Mouse (Mus musculus) bone marrow macrophage, adult 2 months (primary cell): ENCODE results near the gene Spock1. TPM values are rescaled to one million over a fixed set of nuclear protein-coding genes. Genes with fewer than 3 reads are reported as not detected.

Source experiments
- H3K27ac ChIP-seq: 2 replicates; pipeline ENCODE4 v1.5.1; 2012; ENCODE audit warnings: low read depth, low read length; ENCODE audit not compliant: insufficient read depth
- H3K4me1 ChIP-seq: 2 replicates; pipeline ENCODE4 v1.6.1; 2012; ENCODE audit warnings: low read length; ENCODE audit not compliant: control insufficient read depth, insufficient read depth
- H3K4me3 ChIP-seq: 2 replicates; pipeline ENCODE4 v1.5.1; 2012; ENCODE audit warnings: mild to moderate bottlenecking, low read length, moderate library complexity; ENCODE audit not compliant: insufficient read depth
- CTCF ChIP-seq: IDR thresholded peaks from 2 replicates; pipeline ENCODE4 v1.5.1; 2012; ENCODE audit warnings: low read depth, mild to moderate bottlenecking, low read length, moderate library complexity
- POLR2A ChIP-seq: IDR thresholded peaks from 2 replicates; pipeline ENCODE4 v1.6.1; 2012; ENCODE audit warnings: mild to moderate bottlenecking, low read depth, low read length, borderline replicate concordance
- polyA plus RNA-seq: library from polyadenylated mRNA; stranded (reverse); fragments of >200 nt; gene quantifications from 2 replicates; pipeline ENCODE4 v1.2.4, GENCODE M21; 2012; ENCODE audit not compliant: missing spikeins, insufficient read depth, insufficient read length

The Spock1 gene
- polyA plus RNA-seq, 1 experiment = not detected

DNA sequence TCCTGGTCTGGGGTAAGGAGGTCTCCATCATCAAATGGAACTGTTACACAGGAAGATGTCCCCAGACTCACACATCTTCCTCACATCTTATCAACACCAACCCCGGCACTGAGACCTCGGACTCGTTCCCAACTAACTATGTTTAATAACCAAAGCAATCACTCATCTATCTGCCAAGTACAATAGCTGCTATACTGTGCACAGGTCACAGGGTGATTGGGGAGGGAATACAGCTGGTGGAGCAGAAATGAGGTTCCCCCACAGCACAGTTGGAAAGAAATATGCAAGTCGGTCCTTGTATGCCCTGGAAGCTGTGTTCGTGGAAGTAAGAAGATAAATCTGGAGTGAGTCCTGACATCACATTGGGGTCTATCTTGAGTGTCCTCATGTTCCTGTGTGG is 98.0 kb downstream of the Spock1 start:
- TF ChIP-seq POLR2A (no peak), CTCF (no peak)
- Histone ChIP-seq H3K27ac (no peak overlapping the region), H3K4me1 (no peaks in the 10 kb centered on the region), H3K4me3 (no peak overlapping the region)

DNA sequence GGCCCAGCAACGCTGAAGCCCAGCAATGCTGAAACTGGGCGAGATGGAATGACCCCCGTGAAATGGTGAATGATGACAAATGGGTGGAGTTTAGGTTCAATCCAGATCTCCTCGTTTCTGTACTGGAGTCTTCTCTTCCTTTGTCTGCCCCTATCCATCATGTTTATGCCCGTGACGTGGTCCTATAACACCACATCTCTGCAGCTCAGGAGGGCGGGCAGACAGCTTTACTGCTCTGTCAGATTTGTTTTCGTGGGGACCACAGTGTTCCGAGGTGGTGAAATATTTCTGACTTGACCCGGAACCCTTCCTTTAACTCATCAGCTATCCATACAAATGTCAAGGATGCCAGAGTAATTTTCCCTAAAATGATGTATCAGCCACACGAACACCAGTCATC is 98.5 kb downstream of the Spock1 start:
- TF ChIP-seq POLR2A (no peak), CTCF (no peak)
- no peaks in the 10 kb centered on the region for H3K4me1 ChIP-seq
- no peak overlapping the region for H3K4me3 ChIP-seq
- H3K27ac ChIP-seq = no peak overlapping the region

GRCm38 (mm10) chr13:57806816-57807215 is 101.3 kb downstream of the Spock1 start:
- TF ChIP-seq POLR2A (no peak), CTCF (no peak)
- no peak overlapping the region for H3K4me3 ChIP-seq
- H3K4me1 ChIP-seq = no peaks in the 10 kb centered on the region
- H3K27ac ChIP-seq = no peak overlapping the region

DNA sequence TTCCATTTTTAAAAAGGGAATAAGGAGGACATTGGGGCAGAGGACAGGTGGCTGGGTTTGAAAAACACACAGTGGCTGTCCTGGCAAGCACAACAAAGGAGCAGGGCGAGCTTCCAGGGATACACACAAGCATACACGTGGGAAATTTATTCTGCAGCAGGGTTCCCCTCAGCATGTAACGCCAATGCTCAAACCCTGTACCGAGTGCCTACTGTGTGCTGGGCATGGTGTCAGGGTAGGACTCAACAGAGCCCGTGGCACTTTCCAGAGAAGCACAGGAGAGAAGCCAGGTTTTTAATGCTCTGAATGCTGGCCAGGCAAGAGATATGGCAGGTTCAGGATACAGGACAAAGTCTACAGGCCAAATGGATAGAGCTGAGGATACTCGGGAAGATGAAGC is 101.8 kb downstream of the Spock1 start:
- TF ChIP-seq POLR2A = no peak
- no peaks in the 10 kb centered on the region for H3K4me1 ChIP-seq
- no peak overlapping the region for H3K4me3 ChIP-seq
- H3K27ac ChIP-seq = no peak overlapping the region

DNA sequence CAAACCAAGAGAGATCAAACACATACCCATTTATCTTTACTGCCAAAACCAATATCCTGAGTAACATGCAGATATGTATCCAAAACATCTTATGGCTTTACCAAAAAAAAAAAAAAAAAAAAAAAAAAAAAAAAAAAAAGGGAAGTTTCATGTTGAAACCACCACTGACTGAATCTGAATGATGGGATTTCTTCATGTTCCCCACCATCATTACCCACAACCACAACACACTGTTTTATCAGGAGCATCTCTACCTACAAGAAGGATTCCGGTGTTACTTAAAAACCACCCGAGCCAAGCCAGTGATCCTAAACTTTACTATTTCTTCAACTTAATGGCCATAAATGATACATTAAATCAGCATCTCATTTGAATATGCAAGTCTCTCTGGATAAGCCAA is 109.5 kb downstream of the Spock1 start:
- H3K4me1 ChIP-seq = no peaks in the 10 kb centered on the region
- H3K27ac ChIP-seq = no peak overlapping the region
- no peak for TF ChIP-seq POLR2A
- no peak for TF ChIP-seq CTCF

GRCm38 (mm10) chr13:57796951-57797692 is 111.0 kb downstream of the Spock1 start:
- H3K4me3 ChIP-seq = no peak overlapping the region
- H3K4me1 ChIP-seq = no peaks in the 10 kb centered on the region
- TF ChIP-seq POLR2A (no peak), CTCF (no peak)
- H3K27ac ChIP-seq = no peak overlapping the region

More for the DNA sequence above, 109.5 kb downstream of the Spock1 start:
- no peak overlapping the region for H3K4me3 ChIP-seq

DNA sequence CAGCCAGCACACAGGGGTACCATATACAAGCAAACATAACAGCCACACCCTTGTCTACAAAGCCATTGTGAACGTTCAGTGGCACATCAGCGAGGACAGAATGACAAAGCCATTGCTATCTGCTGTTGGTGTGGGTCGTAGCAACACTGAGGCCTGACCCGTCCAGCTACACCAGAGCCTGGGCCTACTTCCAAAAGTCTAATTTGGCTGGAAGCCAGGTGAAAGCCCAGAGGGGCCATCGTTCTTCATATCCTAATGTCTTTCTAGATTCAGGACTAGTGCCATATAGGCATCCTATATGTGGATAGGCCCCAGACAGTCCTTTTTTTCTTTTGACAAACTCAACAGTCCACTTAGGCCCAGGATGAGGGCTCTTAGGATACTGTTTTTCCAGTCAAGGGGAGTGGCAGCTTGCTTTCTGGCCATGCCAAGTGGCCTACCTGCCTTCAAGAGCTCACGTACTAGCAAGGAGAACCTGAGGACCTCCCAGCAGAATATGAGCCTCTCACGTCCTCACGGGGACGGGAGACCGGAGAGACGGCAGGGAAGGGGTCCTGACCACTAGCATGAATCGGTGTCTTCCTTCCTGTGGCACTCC is 114.4 kb downstream of the Spock1 start:
- TF ChIP-seq CTCF (no peak), POLR2A (no peak)
- Histone ChIP-seq H3K27ac (no peak overlapping the region), H3K4me3 (no peak overlapping the region), H3K4me1 (no peaks in the 10 kb centered on the region)

GRCm38 (mm10) chr13:57789796-57790195 is 118.3 kb downstream of the Spock1 start:
- Histone ChIP-seq H3K4me3 (no peak overlapping the region), H3K4me1 (no peaks in the 10 kb centered on the region), H3K27ac (no peak overlapping the region)
- TF ChIP-seq CTCF (no peak), POLR2A (no peak)

- Histone ChIP-seq H3K4me1 (no peaks in the 10 kb centered on the region), H3K4me3 (no peak overlapping the region), H3K27ac (no peak overlapping the region)
- no peak for TF ChIP-seq POLR2A
- no peak for TF ChIP-seq CTCF
Observed at GRCm38 (mm10) chr13:57788299-57788698, 119.8 kb downstream of the Spock1 start.

DNA sequence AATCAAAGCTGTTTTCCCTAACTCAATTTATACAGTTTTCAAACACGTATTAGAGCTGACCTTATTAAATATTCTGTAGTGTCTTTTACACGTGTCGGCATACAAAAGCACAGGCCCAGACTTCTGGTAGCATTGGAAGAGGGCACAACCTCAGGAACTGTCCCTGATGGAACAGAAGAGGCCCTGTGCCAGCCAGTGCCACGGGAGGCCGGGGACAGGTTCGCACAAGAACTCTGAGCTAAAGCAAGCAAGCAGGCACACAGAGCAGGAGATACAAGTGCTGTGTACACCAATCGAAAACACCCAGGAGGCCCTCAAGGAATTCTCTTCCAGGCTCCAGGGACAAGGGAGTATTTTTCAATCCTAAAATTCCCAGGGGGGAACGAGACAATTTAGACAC is 121.9 kb downstream of the Spock1 start:
- Histone ChIP-seq H3K27ac (no peak overlapping the region), H3K4me3 (no peak overlapping the region)

More for the DNA sequence above, 121.9 kb downstream of the Spock1 start:
- H3K4me1 ChIP-seq = no peaks in the 10 kb centered on the region
- TF ChIP-seq CTCF (no peak), POLR2A (no peak)
